Mouse (Mus musculus): Measurements from ENCODE around the gene Zfyve9.

GRCm38 (mm10) chr4:108686156-108686555 lies 94.4 kb downstream of the Zfyve9 start:
- TF ChIP-seq POLR2A (IDR thresholded peaks at IDR 0.05; ENCODE audit: control insufficient read depth, low read depth, low read length) (no peak), CTCF (IDR thresholded peaks at IDR 0.05; ENCODE audit: control insufficient read depth, insufficient read depth, insufficient replicate concordance, low read depth, low read length) (no peak)
